Mouse (Mus musculus): Measurements from ENCODE around the gene Gid8. TPM values are rescaled to one million over a fixed set of nuclear protein-coding genes. Genes with fewer than 3 reads are reported as not detected.

The Gid8 gene
- polyA plus RNA-seq (2014; fragmentation: Illumina TruSeq; extraction: RNeasy Lipid Tissue Mini Kit (QIAGEN cat#74804); ENCODE audit: low replicate concordance): 45.2 TPM

GRCm38 (mm10) chr2:180709923-180710272 lies at the start of gene Gid8, which contains the start of gene Dido1:
Gene Gid8 (plus strand): TSS chr2:180710117.
Gene Dido1 (minus strand): TSS chr2:180709999.

GRCm38 (mm10) chr2:180724585-180725413 lies 14.9 kb downstream of the Gid8 start, which contains the start of gene Slc17a9:
Gene Slc17a9 (plus strand): TSS chr2:180725263.

Other genes starting within 250 kb of the Gid8 start
- gene Ntsr1, start 210.1 kb upstream of the Gid8 start, polyA plus RNA-seq (2014; fragmentation: Illumina TruSeq; extraction: RNeasy Lipid Tissue Mini Kit (QIAGEN cat#74804); ENCODE audit: low replicate concordance): not detected
- 13.8 TPM for gene Mrgbp, start 128.8 kb upstream of the Gid8 start, polyA plus RNA-seq (2014; fragmentation: Illumina TruSeq; extraction: RNeasy Lipid Tissue Mini Kit (QIAGEN cat#74804); ENCODE audit: low replicate concordance)
- 13.2 TPM for gene Ogfr, start 120.9 kb upstream of the Gid8 start, polyA plus RNA-seq (2014; fragmentation: Illumina TruSeq; extraction: RNeasy Lipid Tissue Mini Kit (QIAGEN cat#74804); ENCODE audit: low replicate concordance)
- gene Col9a3, start 112.3 kb upstream of the Gid8 start, polyA plus RNA-seq (2014; fragmentation: Illumina TruSeq; extraction: RNeasy Lipid Tissue Mini Kit (QIAGEN cat#74804); ENCODE audit: low replicate concordance): 0.22 TPM
- 0.19 TPM for gene Tcfl5, start 67.4 kb upstream of the Gid8 start, polyA plus RNA-seq (2014; fragmentation: Illumina TruSeq; extraction: RNeasy Lipid Tissue Mini Kit (QIAGEN cat#74804); ENCODE audit: low replicate concordance)
- gene Dido1, start 118 bp upstream of the Gid8 start, polyA plus RNA-seq (2014; fragmentation: Illumina TruSeq; extraction: RNeasy Lipid Tissue Mini Kit (QIAGEN cat#74804); ENCODE audit: low replicate concordance): 28.1 TPM
- 0.19 TPM for gene Slc17a9, start 15.1 kb downstream of the Gid8 start, polyA plus RNA-seq (2014; fragmentation: Illumina TruSeq; extraction: RNeasy Lipid Tissue Mini Kit (QIAGEN cat#74804); ENCODE audit: low replicate concordance)
- not detected for gene Bhlhe23, start 66.8 kb downstream of the Gid8 start, polyA plus RNA-seq (2014; fragmentation: Illumina TruSeq; extraction: RNeasy Lipid Tissue Mini Kit (QIAGEN cat#74804); ENCODE audit: low replicate concordance)
- gene Ythdf1, start 210.8 kb downstream of the Gid8 start, polyA plus RNA-seq (2014; fragmentation: Illumina TruSeq; extraction: RNeasy Lipid Tissue Mini Kit (QIAGEN cat#74804); ENCODE audit: low replicate concordance): 37.1 TPM
- not detected for gene Birc7, start 218.9 kb downstream of the Gid8 start, polyA plus RNA-seq (2014; fragmentation: Illumina TruSeq; extraction: RNeasy Lipid Tissue Mini Kit (QIAGEN cat#74804); ENCODE audit: low replicate concordance)
- gene Nkain4, start 244.6 kb downstream of the Gid8 start, polyA plus RNA-seq (2014; fragmentation: Illumina TruSeq; extraction: RNeasy Lipid Tissue Mini Kit (QIAGEN cat#74804); ENCODE audit: low replicate concordance): not detected

All from small intestine, adult 10 weeks (tissue).